Mouse (Mus musculus): ENCODE data around the gene Bcat1. TPM values are rescaled to one million over a fixed set of nuclear protein-coding genes. Genes with fewer than 3 reads are reported as not detected.

Gene Bcat1
- polyA plus RNA-seq, 2 experiments from 2014 or later = 13.0 to 15.1 TPM

Other genes starting within 250 kb of the Bcat1 start
- 100 to 1,000 TPM; 110 to 124 TPM for gene Lrmp, start 39.5 kb upstream of the Bcat1 start, polyA plus RNA-seq (2017; shearing (Covaris generic))
- under 1 TPM; 0.19 to 0.57 TPM for gene Casc1, start 134.8 kb upstream of the Bcat1 start, polyA plus RNA-seq (2017; shearing (Covaris generic))
- gene Etfrf1, start 134.9 kb upstream of the Bcat1 start, polyA plus RNA-seq (2017; shearing (Covaris generic)) = 10 to 100 TPM; 16.3 to 26.0 TPM
- 10 to 100 TPM; 23.8 to 42.3 TPM for gene Kras, start 174.1 kb upstream of the Bcat1 start, polyA plus RNA-seq (2017; shearing (Covaris generic))